Mouse (Mus musculus) monocyte, adult 2 months (primary cell): ENCODE data around the gene Gm3854.
A peak's percentile ranks its signal among the peaks of the same experiment; 100 is the strongest.
"Not testable (repeated sequence)": the region's sequence is repeated elsewhere in the genome, so short reads cannot be mapped to it uniquely, and the experiment has no call there.

Source experiments
- DNase-seq, 2 experiments: peaks; one replicate each; pipeline ENCODE4 v3.0.0; 2022; ENCODE audit warnings: low spot score in 2 of 2, low read depth in 1 of 2

The Gm3854 gene

DNA sequence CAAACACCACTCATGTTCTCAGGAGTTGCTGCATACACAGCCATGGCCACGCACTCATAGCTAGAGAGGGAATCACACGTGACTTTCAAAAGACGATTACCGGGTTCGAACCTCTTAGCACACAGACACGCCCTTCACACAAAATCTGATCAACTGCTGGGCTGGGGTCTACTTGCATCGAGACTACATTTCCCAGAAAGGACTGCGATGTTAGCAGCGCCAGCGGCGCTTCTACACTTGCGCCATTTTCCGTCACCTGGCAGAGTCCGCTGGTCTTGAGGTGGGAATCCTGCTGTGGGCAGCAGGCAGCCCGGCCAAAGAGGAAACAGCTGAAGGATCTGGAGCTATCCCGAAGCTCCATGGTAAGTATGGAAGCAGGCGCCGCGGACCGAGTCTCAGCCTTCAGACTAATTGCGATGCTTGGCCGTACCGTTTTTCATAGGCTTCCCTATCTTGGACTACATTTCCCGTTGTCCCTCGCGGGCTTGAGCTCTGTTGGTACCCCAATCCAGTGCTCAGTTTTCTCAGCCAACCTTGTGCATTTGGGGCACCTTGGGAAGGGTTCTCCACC is at the start of gene Gm3854:
Gene Gm3854, plus strand, starts transcription at position 259 of the 571 bp plus-strand sequence.
- DNase-seq: no peak

DNA sequence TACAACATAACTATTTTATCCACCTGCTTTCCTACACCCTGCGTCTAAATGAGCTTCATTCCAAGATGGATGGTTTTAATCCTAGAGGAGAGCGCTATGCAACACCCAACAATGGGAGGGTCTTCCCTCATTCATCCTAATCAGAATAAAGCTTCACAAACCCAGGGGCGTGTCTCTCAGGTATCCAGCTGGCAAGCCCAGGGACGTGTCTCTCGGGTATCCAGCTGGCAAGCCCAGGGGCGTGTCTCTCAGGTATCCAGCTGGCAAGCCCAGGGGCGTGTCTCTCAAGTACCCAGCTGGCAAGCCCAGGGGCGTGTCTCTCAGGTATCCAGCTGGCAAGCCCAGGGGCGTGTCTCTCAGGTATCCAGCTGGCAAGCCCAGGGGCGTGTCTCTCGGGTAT is 42.8 kb upstream of the Gm3854 start:
- not testable (repeated sequence) for DNase-seq

DNA sequence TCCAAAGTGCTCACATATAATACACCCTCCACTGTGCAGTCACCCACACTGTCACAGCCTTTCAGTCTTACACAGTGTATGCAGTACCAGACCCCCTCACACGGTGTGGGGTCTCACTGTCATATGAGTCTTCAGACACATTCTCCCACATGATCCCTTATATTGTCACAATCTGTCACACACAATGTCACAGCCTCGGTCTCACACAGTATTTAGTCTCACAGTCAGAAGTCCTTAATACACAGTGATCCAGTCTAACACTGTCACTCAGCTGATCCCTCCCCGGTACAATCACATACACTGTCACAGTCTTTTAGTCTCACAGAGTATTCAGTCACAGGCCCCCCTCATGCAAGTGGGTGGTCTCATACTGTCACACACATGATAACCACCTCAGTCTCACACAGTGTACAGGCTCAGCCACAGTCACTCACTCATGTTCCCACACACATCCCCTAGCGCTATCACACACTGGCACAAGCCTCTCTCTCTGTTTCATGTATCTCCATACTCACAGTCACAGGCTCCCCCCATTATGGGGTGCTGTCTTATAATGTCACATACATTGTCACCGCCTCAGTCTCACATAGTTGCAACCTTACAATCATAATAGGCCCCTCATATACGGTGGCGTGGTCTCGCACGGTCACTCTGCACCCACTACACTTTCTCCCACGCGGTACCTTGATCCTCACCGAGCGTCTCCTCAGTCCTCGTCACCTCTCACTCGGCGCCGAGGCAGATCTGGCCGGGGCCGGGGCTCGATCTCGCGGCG is 12.9 kb upstream of the Gm3854 start:
- DNase-seq: no peak

DNA sequence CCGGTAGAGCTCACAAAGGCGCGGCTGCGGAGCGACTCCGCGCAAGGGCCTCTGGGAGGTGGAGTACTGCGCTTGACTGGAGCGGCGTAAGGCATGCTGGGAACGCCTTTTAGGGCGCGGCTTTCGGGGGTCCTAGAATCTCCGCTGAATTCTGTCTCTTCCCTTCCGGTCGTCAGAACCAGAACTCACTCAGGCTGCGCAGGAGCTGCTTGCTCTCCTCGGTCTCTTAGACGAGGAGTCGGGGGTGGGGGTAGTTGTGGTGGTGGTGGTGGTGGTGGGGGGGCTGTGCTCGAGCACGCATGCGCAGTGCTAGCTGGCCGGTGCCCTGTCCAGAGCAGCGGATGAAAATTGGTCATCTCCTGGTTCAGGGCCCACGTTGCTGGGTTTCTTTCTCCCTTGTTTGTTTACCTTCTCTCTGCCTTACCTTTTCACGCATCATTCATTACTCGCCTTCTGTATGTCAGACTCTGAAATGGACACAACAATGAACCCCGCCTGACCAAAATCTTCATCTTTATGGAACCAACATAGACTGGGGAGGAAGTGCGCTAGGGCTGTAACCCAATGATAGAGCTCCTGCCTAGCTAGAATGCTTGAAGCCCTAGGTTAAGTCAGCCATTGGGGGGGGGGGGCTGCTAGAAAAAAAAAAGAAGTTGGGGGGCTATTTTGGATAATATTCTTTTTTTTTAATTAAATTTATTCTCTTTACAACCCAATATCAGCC is 12.2 kb upstream of the Gm3854 start, which contains the start of gene Zfp583:
Gene Zfp583, minus strand, starts transcription at position 53 of the 724 bp plus-strand sequence.
- DNase-seq: peak; percentile 11 to 45

DNA sequence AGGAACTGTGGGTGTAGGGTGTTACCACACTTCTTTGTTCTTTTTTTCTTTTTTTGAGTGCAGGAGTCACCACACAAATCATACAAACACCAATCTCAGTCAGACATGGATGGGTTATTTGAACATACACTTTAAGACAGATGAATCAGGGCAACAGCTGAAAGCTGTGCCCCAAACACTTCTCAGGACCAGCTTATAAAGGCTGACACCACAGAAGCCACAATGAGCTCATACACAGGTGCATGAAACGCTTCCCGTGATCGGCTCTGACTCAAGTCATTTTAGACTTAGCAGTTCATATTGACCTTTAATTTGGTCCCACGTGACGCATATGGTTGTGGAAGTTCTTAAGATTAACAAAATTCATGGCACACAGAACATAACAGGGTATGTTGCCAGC is 3.7 kb upstream of the Gm3854 start:
- DNase-seq: no peak

DNA sequence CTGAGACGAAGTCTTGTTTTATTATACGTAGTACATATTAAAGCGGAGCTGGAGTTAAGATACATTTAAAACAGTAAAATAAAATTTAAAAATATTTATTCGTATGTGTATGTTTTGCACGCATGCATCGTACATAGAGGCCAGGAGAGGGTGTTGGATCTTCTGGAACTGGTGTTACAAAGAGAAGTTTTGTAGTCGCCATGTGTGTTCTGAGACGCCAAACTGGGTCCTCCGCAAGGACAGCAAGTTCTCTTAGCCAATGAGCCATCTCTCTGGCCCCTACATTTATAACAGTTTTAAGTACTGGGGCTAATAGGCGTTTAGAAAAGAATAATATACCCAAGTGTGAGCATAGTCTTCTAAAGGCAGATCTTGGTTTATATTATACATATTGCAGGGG is 565 bp downstream of the Gm3854 start:
- no peak for DNase-seq

DNA sequence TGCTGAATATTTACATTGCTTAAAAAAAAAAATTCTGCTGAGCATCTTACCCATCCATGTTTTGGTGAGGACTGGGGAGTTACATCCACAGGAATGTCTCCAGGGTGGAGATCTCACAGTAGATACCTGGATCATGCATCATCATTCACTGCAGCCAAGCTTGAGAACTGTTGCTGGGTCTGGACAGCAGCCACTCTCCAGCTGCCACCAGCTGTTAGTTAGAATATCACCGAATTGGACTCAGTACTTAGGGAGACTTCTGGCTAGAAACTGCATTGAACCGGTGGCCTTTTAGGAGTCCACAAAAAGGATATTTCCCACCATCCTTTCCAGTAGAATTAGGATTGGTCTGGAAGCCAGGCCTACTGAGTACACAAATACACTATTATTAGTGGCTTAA is 14.6 kb downstream of the Gm3854 start:
- DNase-seq: no peak

DNA sequence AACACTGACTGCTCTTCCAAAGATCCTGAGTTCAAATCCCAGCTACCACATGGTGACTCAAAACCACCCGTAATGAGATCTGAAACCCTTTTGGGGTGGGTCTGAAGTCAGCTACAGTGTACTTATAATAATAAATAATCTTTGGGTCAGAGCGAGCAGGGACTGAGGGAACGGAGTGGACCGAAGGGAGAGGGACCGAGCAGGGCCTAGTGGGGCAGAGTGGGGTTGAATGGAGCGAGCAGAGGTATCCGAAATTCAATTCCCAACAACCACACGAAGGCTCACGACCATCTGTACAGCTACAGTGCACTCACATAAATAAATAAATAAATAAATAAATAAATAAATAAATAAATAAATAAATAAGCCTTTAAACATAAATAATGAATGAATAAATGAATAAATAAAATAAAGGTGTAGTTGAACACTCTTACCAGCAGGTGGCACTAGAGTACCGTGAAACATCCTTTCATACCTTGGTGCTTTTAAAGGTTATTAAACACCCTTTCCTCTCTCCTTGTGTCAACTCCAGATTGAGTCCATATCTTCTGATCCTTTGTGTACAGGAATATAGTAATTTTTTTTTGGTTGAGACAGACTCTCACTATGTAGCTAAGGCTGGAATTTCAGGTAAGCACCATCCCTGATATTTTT is 15.5 kb downstream of the Gm3854 start:
- no peak for DNase-seq

DNA sequence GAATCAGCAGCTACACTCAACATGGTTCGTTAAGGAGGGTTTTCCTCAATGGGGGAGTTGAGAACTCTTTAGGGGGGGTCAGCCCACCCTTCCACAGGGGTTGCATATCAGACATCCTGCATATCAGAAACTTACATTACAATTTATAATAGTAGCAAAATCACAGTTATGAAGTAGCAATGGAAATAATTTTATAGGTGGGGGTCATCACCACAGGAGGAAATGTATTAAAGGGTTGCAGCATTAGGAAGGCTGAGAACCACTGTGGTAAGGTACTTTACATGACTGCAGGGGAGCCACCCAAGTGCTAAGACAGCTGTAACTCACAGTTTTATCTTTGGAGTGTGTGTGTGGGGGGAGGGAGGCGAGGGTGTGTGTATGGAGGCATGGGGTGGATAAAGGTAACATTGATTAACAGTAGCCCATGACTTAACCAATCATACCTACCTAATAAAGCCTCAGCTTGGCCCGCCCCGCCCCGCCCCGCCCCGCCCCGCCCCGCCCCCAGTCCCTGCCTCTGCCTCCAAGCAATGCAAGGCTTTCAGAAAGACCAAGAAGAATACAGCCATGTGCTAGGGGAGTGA is 17.0 kb downstream of the Gm3854 start:
- no peak for DNase-seq

DNA sequence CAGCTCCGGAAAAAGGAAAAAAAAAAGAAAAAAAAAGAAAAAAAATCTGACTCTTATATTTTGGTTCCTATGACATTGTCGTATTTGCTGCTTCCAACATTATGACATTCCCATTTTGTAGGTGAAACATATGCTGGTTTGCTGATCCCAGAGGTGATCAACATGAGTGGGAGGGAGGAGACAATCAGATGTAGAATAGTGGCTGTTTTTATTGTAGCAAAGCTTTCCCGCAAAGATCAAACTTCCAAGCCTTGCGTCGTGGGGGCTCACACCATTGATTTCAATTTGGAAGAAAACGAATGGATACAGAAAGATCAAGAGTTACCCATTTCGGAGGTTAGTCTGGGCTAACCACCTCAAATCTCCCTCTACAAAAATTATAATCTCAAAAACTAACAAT is 18.2 kb downstream of the Gm3854 start:
- DNase-seq: no peak

DNA sequence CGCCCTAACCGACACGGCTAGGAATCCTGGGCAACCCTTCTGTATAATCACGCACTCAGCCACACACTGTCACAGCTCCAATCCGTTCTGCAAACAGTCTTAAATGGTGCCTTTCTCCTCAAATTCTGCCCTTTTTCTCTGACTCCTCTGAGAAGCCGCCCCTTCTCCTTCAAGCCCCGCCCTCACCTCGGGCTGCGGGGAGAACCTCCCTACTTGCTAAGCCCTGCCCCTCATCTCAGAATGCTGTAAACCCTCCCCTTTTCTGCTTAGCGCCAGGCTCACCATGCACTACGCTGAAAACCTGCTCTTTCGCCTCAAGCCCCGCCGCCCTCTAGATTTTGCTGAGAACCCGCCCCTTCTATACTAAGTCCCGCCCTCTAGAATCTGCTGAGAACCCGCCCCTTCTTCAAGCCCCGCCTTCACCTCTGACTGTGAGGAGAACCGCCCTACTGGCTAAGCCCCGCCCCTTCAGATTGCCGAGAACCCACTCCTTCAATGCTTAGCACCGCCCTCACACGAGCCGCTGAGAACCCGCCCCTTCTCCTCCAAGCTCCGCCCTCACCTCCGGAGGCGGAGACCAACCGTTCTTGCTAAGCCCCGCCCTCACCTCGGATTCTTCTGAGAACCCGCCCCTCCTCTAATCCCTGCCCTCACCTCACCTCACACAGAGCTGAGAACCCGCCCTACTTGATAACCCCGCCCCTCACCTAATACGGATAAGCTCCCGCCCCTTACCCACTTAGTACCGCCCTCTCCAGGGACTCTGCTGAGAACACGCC is 18.9 kb downstream of the Gm3854 start:
- DNase-seq: peak; percentile 93 to 97

DNA sequence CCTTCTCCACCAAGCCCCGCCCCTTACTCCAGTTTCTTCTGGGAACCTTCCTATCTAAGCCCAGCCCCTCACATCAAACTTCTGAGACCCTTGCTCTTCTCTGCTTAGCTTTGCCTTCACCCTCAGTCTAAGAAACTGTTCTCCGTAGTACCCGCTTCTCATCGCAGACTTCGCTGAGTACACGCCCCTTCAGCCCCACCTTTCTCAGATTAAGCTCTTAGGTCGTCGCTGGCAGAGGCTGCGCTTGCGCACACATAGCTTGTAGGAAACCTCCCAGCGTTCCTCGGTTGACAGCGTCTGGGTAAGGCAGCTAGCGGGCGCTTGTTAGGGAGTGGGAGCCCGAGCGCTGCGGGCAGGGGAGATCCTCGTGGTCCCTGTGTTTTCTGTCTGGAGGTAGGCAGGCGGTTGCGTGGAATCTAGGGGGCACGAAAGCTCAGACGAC is 19.5 kb downstream of the Gm3854 start, which contains the start of gene Zfp78:
Gene Zfp78, plus strand, starts transcription at position 234 of the 442 bp plus-strand sequence.
- DNase-seq: peak in 1 of 2 experiments; percentile 29

DNA sequence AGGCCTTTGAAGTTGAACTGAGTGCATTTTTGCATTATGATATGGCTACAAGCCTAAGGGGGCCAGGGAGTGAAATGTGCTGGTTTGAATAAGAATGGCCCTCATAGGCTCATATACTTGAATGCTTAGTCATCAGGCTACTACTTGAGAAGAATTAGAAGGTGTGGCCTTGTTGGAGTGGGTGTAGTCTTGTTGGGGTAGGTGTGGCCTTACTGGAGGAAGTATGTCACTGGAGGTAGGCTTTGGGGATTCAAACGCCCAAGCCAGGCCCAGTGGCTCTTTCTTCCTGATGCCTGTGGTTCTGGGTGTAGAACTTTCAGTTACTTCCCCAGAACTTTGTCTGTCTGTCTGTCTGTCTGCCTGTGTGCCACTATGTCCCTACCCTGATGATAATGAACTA is 21.2 kb downstream of the Gm3854 start:
- DNase-seq: no peak

DNA sequence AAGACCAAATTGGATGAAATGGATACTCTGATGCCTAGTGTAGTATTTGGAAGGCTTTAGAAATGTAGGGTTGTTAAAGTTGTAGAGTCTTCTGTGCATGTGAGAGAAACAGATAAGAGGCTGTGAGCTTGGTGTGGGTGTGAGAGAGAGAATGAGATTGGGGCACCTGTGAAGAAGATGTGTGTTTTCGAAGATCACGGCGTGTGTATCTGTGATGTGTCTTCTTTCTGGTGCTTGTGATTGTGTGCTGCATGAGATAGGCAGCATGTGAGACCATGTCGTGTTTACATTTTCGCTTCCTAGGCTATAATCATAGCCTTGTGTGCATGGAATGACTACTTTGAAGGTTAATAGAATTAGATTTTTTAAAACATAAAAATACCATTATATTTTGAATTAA is 23.6 kb downstream of the Gm3854 start:
- DNase-seq: no peak

DNA sequence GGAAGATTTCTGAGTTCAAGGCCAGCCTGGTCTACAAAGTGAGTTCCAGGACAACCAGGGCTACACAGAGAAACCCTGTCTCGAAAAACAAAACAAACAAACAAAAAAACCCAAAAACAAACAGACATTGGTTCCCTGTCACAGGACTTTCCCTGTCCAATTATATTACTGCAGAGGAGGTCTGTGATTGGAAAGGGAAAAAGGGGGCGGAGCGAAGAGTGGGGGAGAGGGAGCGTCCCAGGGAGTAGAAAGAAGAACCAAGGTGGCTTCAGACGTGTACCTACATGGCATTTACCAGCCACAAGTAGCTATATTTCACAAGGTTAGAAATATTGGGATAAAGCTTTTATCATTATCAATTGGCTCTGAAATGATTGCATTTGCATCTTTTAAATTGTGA is 24.6 kb downstream of the Gm3854 start:
- not testable (repeated sequence) for DNase-seq

DNA sequence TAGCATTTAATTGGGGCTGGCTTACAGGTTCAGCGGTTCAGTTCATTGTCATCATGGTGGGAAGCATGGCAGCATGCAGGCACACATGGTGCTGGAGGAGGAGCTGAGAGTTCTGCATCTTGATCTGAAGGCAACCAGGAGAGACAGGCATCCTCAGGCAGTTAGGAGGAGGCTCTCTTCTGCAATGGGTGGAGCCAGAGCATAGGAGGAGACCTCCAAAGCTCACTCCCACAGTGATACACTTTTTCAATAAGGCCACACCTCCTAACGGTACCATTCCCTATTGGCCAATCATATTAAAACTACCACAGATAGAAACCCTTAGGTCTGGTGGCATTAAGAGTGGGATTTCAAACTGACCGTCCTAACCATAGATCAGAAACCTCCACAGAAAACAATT is 25.9 kb downstream of the Gm3854 start:
- no peak for DNase-seq

DNA sequence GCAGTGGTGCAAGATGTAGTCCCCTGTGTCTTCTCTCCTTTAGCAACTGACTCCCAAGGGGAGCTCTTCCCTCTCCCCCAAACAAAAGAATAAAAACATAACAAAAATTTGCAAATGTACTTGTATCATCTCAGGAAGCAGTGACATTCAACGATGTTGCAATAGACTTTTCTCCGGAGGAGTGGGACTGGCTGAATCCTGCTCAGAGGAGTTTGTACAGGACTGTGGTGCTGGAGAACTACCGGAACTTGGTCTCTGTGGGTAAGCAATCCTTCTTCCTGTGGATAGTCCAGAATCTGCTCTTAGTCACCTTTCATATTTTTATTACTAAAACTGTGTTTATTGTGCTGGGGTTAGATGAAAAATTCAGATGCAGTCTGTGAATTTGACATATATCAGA is 29.4 kb downstream of the Gm3854 start:
- no peak for DNase-seq

DNA sequence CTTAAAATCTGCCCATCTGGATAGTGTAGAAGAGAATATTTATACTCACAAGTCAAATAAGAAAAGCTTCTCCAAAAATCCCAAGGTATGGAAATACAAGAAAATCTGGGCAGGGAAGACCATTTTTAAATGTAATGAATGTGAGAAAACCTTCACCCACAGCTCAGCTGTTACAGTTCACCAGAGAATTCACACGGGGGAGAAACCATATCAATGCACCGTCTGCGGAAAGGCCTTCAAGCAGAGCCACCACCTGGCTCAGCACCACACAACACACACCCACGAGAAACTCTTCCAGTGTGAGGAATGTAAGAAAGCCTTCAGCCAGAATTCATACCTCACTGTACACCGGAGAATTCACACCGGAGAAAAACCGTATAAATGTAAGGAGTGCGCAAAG is 34.9 kb downstream of the Gm3854 start:
- DNase-seq: no peak

DNA sequence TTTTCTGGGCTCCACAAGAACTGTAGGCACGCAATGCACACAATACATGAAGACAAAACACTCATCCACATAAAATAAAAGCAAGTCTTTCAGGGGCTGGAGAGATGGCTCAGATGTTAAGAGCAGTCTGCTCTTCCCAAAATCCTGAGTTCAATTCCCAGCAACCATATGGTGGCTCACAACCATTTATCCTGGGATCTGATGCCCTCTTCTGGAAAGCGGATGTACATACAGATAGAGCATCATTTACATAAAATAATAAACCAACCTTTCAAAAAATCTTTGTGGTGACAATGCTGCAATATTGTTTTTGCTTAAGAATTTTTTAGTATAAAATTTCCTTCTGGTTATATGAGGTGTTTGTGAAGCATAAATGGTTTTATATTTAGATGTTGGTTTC is 37.9 kb downstream of the Gm3854 start:
- no peak for DNase-seq

DNA sequence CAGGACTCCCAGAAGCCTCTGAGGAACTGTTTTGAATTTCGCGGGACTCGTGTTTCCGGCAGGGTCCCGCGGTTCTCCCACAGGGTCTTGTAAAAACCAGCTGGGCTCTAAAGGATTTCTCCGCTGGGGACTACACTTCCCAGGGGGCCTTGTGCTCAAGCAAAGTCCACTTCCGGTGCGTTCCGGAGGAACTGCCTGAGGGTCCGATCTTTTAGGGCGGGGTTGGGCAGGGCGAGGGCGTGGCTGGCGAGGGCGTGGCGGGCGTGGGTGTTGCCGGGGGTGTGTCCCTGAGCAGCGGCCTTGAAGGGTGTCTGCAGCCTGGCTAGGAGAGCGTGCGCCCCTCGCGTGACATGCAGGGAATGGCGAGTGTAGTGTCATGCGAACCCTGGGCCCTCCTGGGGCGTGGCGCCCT is 39.5 kb downstream of the Gm3854 start, which contains the start of gene Zfp28:
Gene Zfp28, plus strand, starts transcription at position 252 of the 412 bp plus-strand sequence.
- DNase-seq: peak; percentile 61 to 66
